Mouse (Mus musculus) heart, embryonic 13.5 days (tissue): ENCODE measurements around the gene Hoxb4. TPM values are rescaled to one million over a fixed set of nuclear protein-coding genes. Genes with fewer than 3 reads are reported as not detected.
A peak's percentile ranks its signal among the peaks of the same experiment; 100 is the strongest.

Experiments
- ATAC-seq: fragments of 200-750 bp; cut with Nextera tagmentation; 2 replicates; pipeline ENCODE4 v1.8.0; 2017; ENCODE audit warnings: moderate TSS enrichment; ENCODE audit not compliant: insufficient number of reproducible peaks, low FRiP score, low TSS enrichment; ENCODE audit errors: extremely low read depth
- H3K27ac ChIP-seq: fragments of 300-500 bp; sonication (generic); replicated peaks from 2 replicates; pipeline ENCODE4 v1.5.1; 2015; ENCODE audit warnings: moderate library complexity, mild to moderate bottlenecking, inconsistent platforms
- H3K27me3 ChIP-seq: fragments of 300-500 bp; sonication (generic); replicated peaks from 2 replicates; pipeline ENCODE4 v1.6.1; 2015; ENCODE audit warnings: mild to moderate bottlenecking, inconsistent platforms
- H3K36me3 ChIP-seq: fragments of 300-500 bp; sonication (generic); 2 replicates; pipeline ENCODE4 v1.6.1; 2015; ENCODE audit warnings: mild to moderate bottlenecking, inconsistent platforms
- H3K4me1 ChIP-seq: fragments of 300-500 bp; sonication (generic); 2 replicates; pipeline ENCODE4 v1.6.1; 2015; ENCODE audit warnings: inconsistent platforms
- H3K4me2 ChIP-seq: fragments of 300-500 bp; sonication (generic); 2 replicates; pipeline ENCODE4 v1.6.1; 2015; ENCODE audit warnings: inconsistent platforms, mild to moderate bottlenecking, moderate library complexity
- H3K4me3 ChIP-seq: fragments of 300-500 bp; sonication (generic); 2 replicates; pipeline ENCODE4 v1.5.1; 2015; ENCODE audit warnings: moderate library complexity, mild to moderate bottlenecking, inconsistent platforms
- H3K9ac ChIP-seq: fragments of 300-500 bp; sonication (generic); 2 replicates; pipeline ENCODE4 v1.6.1; 2015; ENCODE audit warnings: inconsistent platforms, mild to moderate bottlenecking, moderate library complexity
- H3K9me3 ChIP-seq: fragments of 300-500 bp; sonication (generic); 2 replicates; pipeline ENCODE4 v1.6.1; 2016; ENCODE audit warnings: inconsistent platforms
- WGBS: fragments of 180-500 bp; shearing (Covaris S2); methylation state at CpG from one replicate; pipeline ENCODE4 v1.1.7; 2015; ENCODE audit warnings: mixed read lengths; 5-methylcytosine and 5-hydroxymethylcytosine counted together
- polyA plus RNA-seq: library from polyadenylated mRNA; unstranded; fragments of >200 nt; fragmentation: Nextera tagmentation; extraction: Ambion mirVana; gene quantifications from 2 replicates; pipeline ENCODE4 v1.2.1, GENCODE M21; 2015

Gene Hoxb4
- polyA plus RNA-seq, 1 experiment from 2014 or later, result 0.59 TPM

DNA sequence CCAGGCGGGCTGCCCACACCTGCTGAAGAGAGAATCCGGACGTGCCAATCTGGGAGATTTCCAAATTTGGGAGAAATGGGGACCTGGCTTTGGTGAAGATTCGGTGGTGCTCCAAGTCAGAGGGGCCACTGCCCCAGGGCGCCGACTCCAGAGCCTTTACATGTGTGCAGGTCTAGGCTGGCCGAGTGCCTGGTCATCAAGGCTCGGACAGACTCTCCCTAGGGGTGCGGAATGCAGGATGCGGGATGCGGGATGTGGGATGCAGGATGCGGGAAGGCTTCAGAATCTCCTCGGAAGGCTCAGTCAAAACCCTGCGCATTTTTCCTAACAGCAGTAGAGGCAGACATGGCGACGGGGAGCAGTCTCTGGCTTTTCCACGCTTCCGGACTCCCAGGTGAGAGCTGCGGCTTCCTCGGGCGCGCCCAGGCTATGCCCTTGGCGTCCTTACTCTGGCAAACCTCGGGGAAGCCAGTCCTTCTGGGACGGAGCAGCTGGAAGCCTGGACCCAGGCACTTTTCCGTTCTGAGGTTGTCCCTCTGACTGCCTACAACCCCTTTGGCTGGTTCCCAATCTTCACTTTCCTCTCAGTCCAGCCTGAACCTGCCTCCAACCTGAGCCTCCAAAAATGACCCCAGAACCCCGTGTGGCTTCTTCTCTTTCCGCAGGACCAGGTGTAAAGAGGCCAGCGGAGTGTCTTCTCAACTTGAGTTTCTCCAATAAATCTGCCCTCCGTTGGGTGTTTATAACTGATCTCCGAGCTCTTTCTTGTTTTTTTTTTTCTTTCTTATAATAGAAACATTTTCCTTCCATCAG, 38.4 kb upstream of the Hoxb4 start:
- no peak for ATAC-seq
- H3K9me3 ChIP-seq, result no peaks in the 10 kb centered on the region
- no peak overlapping the region for H3K4me3 ChIP-seq
- no peak overlapping the region for H3K4me2 ChIP-seq
- no peak overlapping the region for H3K27ac ChIP-seq
- peaks cover 100% of the 10 kb centered on the region for H3K27me3 ChIP-seq
- H3K4me1 ChIP-seq, result peaks cover 13% of the 10 kb centered on the region
- H3K9ac ChIP-seq, result no peak overlapping the region
- H3K36me3 ChIP-seq, result no peaks in the 10 kb centered on the region
- 3% methylated on average over 31 of the region's 31 CpGs for WGBS

- WGBS, result 12% methylated on average over 8 of the region's 8 CpGs
- no peak overlapping the region for H3K4me2 ChIP-seq
These were observed 37.4 kb upstream of the Hoxb4 start for GRCm38 (mm10) chr11:96280399-96281378.

DNA sequence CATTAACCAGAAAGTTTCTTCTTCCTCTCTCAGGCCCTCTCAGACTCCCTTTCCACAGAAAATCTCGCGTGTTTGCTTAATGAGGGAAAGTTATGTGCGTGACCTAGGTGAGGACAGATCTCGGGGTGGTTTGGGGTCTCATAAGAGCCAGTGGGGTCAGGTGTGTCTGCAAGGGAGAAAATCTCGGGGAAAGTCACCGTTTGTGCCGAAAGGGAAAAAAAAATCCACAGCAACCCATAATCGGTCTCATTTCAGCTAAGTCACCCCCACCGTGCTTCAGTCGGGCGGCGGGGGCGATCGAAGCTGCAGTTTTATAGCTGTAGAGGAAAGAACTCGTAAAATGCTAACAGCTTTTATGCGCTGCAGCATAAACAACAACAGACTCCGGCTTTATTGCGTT, 36.7 kb upstream of the Hoxb4 start:
- peaks cover 100% of the 10 kb centered on the region for H3K27me3 ChIP-seq
- no peak overlapping the region for H3K9ac ChIP-seq
- H3K36me3 ChIP-seq, result no peaks in the 10 kb centered on the region
- 4% methylated on average over 18 of the region's 18 CpGs for WGBS
- peaks cover 15% of the 10 kb centered on the region for H3K4me1 ChIP-seq
- no peak overlapping the region for H3K4me2 ChIP-seq
- H3K4me3 ChIP-seq, result no peak overlapping the region
- ATAC-seq, result no peak
- H3K9me3 ChIP-seq, result no peaks in the 10 kb centered on the region
- H3K27ac ChIP-seq, result no peak overlapping the region

More at GRCm38 (mm10) chr11:96280399-96281378, 37.4 kb upstream of the Hoxb4 start:
- no peak overlapping the region for H3K4me3 ChIP-seq
- no peak for ATAC-seq
- peaks cover 15% of the 10 kb centered on the region for H3K4me1 ChIP-seq
- no peaks in the 10 kb centered on the region for H3K36me3 ChIP-seq
- H3K27ac ChIP-seq, result no peak overlapping the region
- H3K9ac ChIP-seq, result no peak overlapping the region
- H3K27me3 ChIP-seq, result peaks cover 100% of the 10 kb centered on the region
- no peaks in the 10 kb centered on the region for H3K9me3 ChIP-seq

DNA sequence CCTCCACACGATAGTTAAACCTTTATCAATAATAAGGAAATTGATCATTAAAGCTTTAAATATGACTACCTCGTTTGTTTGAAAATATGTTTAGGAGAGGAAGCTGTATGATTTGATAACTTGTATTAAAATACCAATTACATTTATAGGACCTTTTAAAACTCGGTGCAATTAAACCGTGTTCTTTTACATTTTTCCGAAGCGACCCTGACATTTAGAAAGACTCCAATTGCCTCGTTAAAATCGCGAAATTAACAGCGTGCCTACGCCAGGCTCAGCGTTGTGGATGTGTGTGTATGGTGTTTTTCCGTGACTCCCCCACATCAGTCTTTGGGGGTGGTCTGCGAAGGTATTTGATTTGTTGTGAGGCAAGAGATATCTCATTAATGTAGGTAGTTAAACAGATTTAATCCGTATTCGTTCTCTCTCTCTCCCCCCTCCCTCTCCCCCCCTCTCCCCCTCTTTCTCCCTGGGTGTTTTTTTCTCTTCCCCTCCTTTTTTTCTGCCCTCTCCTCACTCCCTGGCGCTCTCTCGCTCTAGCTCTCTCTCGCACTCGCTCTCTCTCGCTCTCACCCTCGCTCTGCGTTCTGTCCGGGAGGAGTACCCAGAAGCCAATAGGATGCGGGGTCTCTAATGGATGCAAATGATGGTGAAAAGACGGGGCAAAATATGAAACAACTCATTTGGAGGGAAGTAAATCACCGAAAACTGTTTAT, 36.1 kb upstream of the Hoxb4 start, which contains the start of gene Hoxb8:
Hoxb8 (plus strand) TSS at position 51 of the 716 bp plus-strand sequence.
- no peak within 1 kb of the TSS for H3K4me3 ChIP-seq
- peaks cover 100% of the 10 kb centered on the region for H3K27me3 ChIP-seq
- WGBS, result 3% methylated on average over 27 of the region's 27 CpGs
- H3K9ac ChIP-seq, result no peak within 1 kb of the TSS
- ATAC-seq, result no peak
- no peak within 1 kb of the TSS for H3K27ac ChIP-seq
- H3K4me2 ChIP-seq, result peak within 1 kb of the TSS; percentile 10
- peaks cover 20% of the 10 kb centered on the region for H3K4me1 ChIP-seq
- no peaks in the 10 kb centered on the region for H3K36me3 ChIP-seq
- no peaks in the 10 kb centered on the region for H3K9me3 ChIP-seq

DNA sequence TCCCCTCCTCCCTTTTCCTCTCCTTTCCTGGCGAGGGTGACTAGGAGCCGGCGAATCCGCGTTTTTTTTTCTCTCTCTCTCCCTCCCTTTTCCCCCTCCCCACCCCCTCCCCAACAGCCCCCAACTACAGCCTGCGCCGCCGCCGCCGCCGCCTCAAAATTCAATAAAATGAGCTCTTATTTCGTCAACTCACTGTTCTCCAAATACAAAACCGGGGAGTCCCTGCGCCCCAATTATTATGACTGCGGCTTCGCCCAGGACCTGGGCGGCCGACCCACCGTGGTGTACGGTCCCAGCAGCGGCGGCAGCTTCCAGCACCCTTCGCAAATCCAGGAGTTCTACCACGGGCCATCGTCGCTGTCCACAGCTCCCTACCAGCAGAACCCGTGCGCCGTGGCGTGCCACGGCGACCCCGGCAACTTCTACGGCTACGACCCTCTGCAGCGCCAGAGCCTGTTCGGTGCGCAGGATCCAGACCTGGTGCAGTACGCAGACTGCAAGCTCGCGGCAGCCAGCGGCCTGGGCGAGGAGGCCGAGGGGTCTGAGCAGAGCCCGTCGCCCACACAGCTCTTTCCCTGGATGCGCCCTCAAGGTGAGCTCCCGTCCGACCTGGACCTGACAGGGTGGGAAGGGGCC, 35.2 kb upstream of the Hoxb4 start:
- 1% methylated on average over 49 of the region's 49 CpGs for WGBS
- no peaks in the 10 kb centered on the region for H3K9me3 ChIP-seq
- peaks cover 100% of the 10 kb centered on the region for H3K27me3 ChIP-seq
- peak overlapping the region; percentile 10 for H3K4me2 ChIP-seq
- peak overlapping the region; percentile 14 for H3K4me3 ChIP-seq
- no peaks in the 10 kb centered on the region for H3K36me3 ChIP-seq
- H3K9ac ChIP-seq, result no peak overlapping the region
- H3K27ac ChIP-seq, result no peak overlapping the region
- H3K4me1 ChIP-seq, result peaks cover 22% of the 10 kb centered on the region
- ATAC-seq, result no peak; the same call in 1 of the 2 replicates

- H3K4me1 ChIP-seq, result peaks cover 22% of the 10 kb centered on the region
- H3K27me3 ChIP-seq, result peaks cover 100% of the 10 kb centered on the region
- under 1% methylated on average over 47 of the region's 49 CpGs for WGBS
- H3K4me2 ChIP-seq, result peak overlapping the region; percentile 70
- no peak for ATAC-seq
- H3K9me3 ChIP-seq, result no peaks in the 10 kb centered on the region
- no peak overlapping the region for H3K27ac ChIP-seq
- H3K9ac ChIP-seq, result peak overlapping the region; percentile 56
- no peaks in the 10 kb centered on the region for H3K36me3 ChIP-seq
- H3K4me3 ChIP-seq, result peak overlapping the region; percentile 49
These were observed 33.9 kb upstream of the Hoxb4 start for GRCm38 (mm10) chr11:96284041-96284749.

DNA sequence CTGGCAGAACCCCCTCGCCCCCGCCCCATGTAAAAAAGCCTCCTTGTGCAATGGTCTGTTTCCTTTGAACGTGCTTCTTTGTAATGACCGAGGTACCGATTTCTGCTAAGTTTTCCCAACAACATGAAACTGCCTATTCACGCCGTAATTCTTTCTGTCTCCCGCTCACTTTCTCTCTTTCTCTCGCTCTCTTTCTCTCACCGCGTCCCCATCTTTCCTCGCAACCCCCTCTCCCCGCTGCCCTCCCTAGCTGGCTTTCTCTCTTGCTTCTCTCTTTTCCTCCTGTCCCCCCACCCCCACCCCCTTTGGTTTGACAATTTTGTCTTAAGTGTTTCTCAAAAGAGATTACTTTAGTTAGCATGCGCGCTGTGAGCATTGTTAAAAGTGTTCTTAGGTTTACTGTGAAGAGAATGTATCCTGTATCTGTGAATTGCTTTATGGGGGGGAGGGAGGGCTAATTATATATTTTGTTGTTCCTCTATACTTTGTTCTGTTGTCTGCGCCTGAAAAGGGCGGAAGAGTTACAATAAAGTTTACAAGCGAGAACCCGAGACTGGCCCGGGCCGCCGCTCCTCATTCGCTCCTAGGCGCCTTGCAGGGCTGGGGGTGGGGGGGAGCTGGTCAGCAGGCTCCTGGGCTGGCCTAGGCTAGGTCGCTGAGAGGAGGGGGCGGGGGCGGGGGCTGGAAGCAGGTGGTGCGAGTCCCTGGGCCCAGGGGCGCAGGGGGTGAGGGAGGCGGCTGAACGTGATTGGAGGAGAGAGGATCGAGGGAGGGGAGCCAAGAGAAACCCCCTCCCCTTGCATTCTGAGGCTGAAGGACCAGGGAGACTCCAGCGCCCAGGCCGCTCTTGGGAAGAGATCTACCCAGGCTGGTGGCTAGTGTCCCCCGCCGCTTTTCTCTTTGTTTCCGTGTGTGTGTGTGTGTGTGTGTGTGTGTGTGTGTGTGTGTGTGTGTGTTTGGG, 33.0 kb upstream of the Hoxb4 start:
- H3K4me2 ChIP-seq, result peak overlapping the region; percentile 70
- no peaks in the 10 kb centered on the region for H3K9me3 ChIP-seq
- peaks cover 22% of the 10 kb centered on the region for H3K4me1 ChIP-seq
- H3K27me3 ChIP-seq, result peaks cover 100% of the 10 kb centered on the region
- WGBS, result 2% methylated on average over 34 of the region's 37 CpGs
- H3K4me3 ChIP-seq, result peak overlapping the region; percentile 49
- ATAC-seq, result no peak
- H3K36me3 ChIP-seq, result no peaks in the 10 kb centered on the region
- H3K9ac ChIP-seq, result peak overlapping the region; percentile 56
- H3K27ac ChIP-seq, result no peak overlapping the region

GRCm38 (mm10) chr11:96285771-96286738, 32.0 kb upstream of the Hoxb4 start, which contains the start of gene Hoxb7:
TSS of gene Hoxb7 (plus strand) at chr11:96286623.
- Histone ChIP-seq H3K27ac (no peak within 1 kb of the TSS), H3K4me3 (peak within 1 kb of the TSS; percentile 41), H3K4me2 (peak within 1 kb of the TSS; percentile 58), H3K9ac (no peak within 1 kb of the TSS; the same call in 1 of the 2 replicates), H3K27me3 (peaks cover 100% of the 10 kb centered on the region), H3K9me3 (no peaks in the 10 kb centered on the region), H3K4me1 (peaks cover 22% of the 10 kb centered on the region), H3K36me3 (no peaks in the 10 kb centered on the region)
- no peak for ATAC-seq
- WGBS, result 2% methylated on average over 43 of the region's 43 CpGs
